Mouse (Mus musculus) midbrain, embryonic 16.5 days (tissue): ENCODE data around the gene Tmie. TPM values are rescaled to one million over a fixed set of nuclear protein-coding genes. Genes with fewer than 3 reads are reported as not detected.
A peak's percentile ranks its signal among the peaks of the same experiment; 100 is the strongest.

Experiments used
- ATAC-seq: fragments of 200-750 bp; cut with Nextera tagmentation; 2 replicates; pipeline ENCODE4 v1.8.0; 2017; ENCODE audit warnings: moderate TSS enrichment
- H3K27ac ChIP-seq: fragments of 300-500 bp; sonication (generic); 2 replicates; pipeline ENCODE4 v1.5.1; 2014; ENCODE audit warnings: mild to moderate bottlenecking, low read length, mixed read lengths
- H3K27me3 ChIP-seq: fragments of 300-500 bp; sonication (generic); 2 replicates; pipeline ENCODE4 v1.6.1; 2014; ENCODE audit warnings: low read depth, low read length, mixed read lengths; ENCODE audit not compliant: control insufficient read depth, insufficient read depth
- H3K36me3 ChIP-seq: fragments of 300-500 bp; sonication (generic); 2 replicates; pipeline ENCODE4 v1.6.1; 2014; ENCODE audit warnings: mild to moderate bottlenecking, low read length, moderate library complexity, mixed read lengths; ENCODE audit not compliant: control insufficient read depth, insufficient read depth
- H3K4me1 ChIP-seq: fragments of 300-500 bp; sonication (generic); 2 replicates; pipeline ENCODE4 v1.6.1; 2014; ENCODE audit warnings: mild to moderate bottlenecking, low read length, mixed read lengths; ENCODE audit not compliant: control insufficient read depth, insufficient read depth
- H3K4me2 ChIP-seq: fragments of 300-500 bp; sonication (generic); 2 replicates; pipeline ENCODE4 v1.6.1; 2014; ENCODE audit warnings: mild to moderate bottlenecking, low read length, mixed read lengths
- H3K4me3 ChIP-seq: fragments of 300-500 bp; sonication (generic); 2 replicates; pipeline ENCODE4 v1.5.1; 2014; ENCODE audit warnings: low read depth, mild to moderate bottlenecking, low read length, moderate library complexity, mixed read lengths
- H3K9ac ChIP-seq: fragments of 300-500 bp; sonication (generic); 2 replicates; pipeline ENCODE4 v1.6.1; 2014; ENCODE audit warnings: low read depth, low read length, mixed read lengths
- H3K9me3 ChIP-seq: fragments of 300-500 bp; sonication (generic); replicated peaks from 2 replicates; pipeline ENCODE4 v1.6.1; 2014; ENCODE audit warnings: mild to moderate bottlenecking, low read length, mixed read lengths; ENCODE audit not compliant: control insufficient read depth, poor library complexity, severe bottlenecking
- WGBS: fragments of 180-500 bp; shearing (Covaris S2); extraction: QIAGEN DNeasy Blood & Tissue Kit; methylation state at CpG from one replicate; pipeline ENCODE4 v1.1.7; 2014; 5-methylcytosine and 5-hydroxymethylcytosine counted together
- polyA plus RNA-seq: library from polyadenylated mRNA; unstranded; fragments of >200 nt; fragmentation: Nextera tagmentation; extraction: Ambion mirVana; gene quantifications from 2 replicates; pipeline ENCODE4 v1.2.1, GENCODE M21; 2015

Gene Tmie
- polyA plus RNA-seq, 1 experiment from 2014 or later: 5.7 TPM

- H3K27ac ChIP-seq: no peak within 1 kb of the TSS
- no peaks in the 10 kb centered on the region for H3K9me3 ChIP-seq
- WGBS: 14% methylated on average over 33 of the region's 50 CpGs
These were observed 22.0 kb downstream of the Tmie start, which contains the start of gene Prss50 for GRCm38 (mm10) chr9:110857781-110858472. Prss50 (plus strand) TSS chr9:110857967.

GRCm38 (mm10) chr9:110856920-110857319 lies 23.0 kb downstream of the Tmie start:
- Histone ChIP-seq H3K27me3 (peaks cover 11% of the 10 kb centered on the region), H3K4me2 (no peak overlapping the region), H3K9me3 (no peaks in the 10 kb centered on the region), H3K9ac (no peak overlapping the region), H3K4me1 (peaks cover 5% of the 10 kb centered on the region; the same call in 1 of the 2 replicates), H3K4me3 (no peak overlapping the region), H3K27ac (no peak overlapping the region), H3K36me3 (no peaks in the 10 kb centered on the region)
- 74% methylated on average over 4 of the region's 4 CpGs for WGBS
- no peak for ATAC-seq

More at GRCm38 (mm10) chr9:110857781-110858472, 22.0 kb downstream of the Tmie start, which contains the start of gene Prss50:
- no peak for ATAC-seq
- H3K4me3 ChIP-seq: peak within 1 kb of the TSS; percentile 25
- H3K9ac ChIP-seq: peak within 1 kb of the TSS; percentile 20; the same call in 1 of the 2 replicates
- H3K36me3 ChIP-seq: no peaks in the 10 kb centered on the region
- H3K27me3 ChIP-seq: peaks cover 11% of the 10 kb centered on the region
- H3K4me2 ChIP-seq: peak within 1 kb of the TSS; percentile 53
- H3K4me1 ChIP-seq: peaks cover 5% of the 10 kb centered on the region; the same call in 1 of the 2 replicates

GRCm38 (mm10) chr9:110855903-110856302 lies 24.0 kb downstream of the Tmie start:
- ATAC-seq: no peak
- H3K9me3 ChIP-seq: no peaks in the 10 kb centered on the region
- H3K9ac ChIP-seq: no peak overlapping the region
- no peak overlapping the region for H3K27ac ChIP-seq
- peaks cover 5% of the 10 kb centered on the region; the same call in 1 of the 2 replicates for H3K4me1 ChIP-seq
- peaks cover 11% of the 10 kb centered on the region for H3K27me3 ChIP-seq
- no peaks in the 10 kb centered on the region for H3K36me3 ChIP-seq
- 79% methylated on average over 7 of the region's 7 CpGs for WGBS
- no peak overlapping the region for H3K4me2 ChIP-seq
- no peak overlapping the region for H3K4me3 ChIP-seq

GRCm38 (mm10) chr9:110849162-110849561 lies 30.8 kb downstream of the Tmie start:
- no peak overlapping the region for H3K4me3 ChIP-seq
- no peaks in the 10 kb centered on the region for H3K27me3 ChIP-seq
- no peak overlapping the region for H3K4me2 ChIP-seq
- WGBS: 84% methylated on average over 7 of the region's 7 CpGs
- H3K27ac ChIP-seq: no peak overlapping the region
- H3K36me3 ChIP-seq: no peaks in the 10 kb centered on the region
- H3K9ac ChIP-seq: no peak overlapping the region
- H3K9me3 ChIP-seq: no peaks in the 10 kb centered on the region
- ATAC-seq: no peak
- no peaks in the 10 kb centered on the region for H3K4me1 ChIP-seq

DNA sequence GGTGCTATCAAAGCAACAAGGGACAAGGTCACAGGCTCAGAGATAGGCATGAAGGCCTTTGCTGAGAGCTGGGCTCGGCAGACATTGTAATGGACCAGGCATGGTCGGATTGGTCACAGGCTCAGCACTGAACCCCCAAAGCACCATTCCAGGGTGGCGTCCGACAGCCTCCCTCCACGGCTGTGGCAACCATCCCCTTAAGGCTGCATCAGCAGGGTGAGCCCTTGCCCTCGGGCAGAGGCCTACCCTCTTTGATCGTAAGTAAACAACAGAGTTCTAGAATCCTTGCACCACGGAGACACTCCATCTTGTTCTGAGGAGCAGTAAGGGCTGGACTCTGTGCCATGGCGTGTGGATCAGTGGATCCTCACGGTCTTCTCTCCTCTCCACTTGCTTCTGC lies 35.7 kb downstream of the Tmie start, which contains the start of gene Prss46:
Prss46 (plus strand) TSS at position 301 of the 400 bp plus-strand sequence.
- 92% methylated on average over 10 of the region's 10 CpGs for WGBS
- no peak within 1 kb of the TSS for H3K4me3 ChIP-seq
- no peaks in the 10 kb centered on the region for H3K4me1 ChIP-seq
- no peak within 1 kb of the TSS for H3K9ac ChIP-seq
- no peaks in the 10 kb centered on the region for H3K9me3 ChIP-seq
- H3K27ac ChIP-seq: no peak within 1 kb of the TSS
- no peak for ATAC-seq
- no peaks in the 10 kb centered on the region for H3K36me3 ChIP-seq
- no peaks in the 10 kb centered on the region for H3K27me3 ChIP-seq
- H3K4me2 ChIP-seq: no peak within 1 kb of the TSS

DNA sequence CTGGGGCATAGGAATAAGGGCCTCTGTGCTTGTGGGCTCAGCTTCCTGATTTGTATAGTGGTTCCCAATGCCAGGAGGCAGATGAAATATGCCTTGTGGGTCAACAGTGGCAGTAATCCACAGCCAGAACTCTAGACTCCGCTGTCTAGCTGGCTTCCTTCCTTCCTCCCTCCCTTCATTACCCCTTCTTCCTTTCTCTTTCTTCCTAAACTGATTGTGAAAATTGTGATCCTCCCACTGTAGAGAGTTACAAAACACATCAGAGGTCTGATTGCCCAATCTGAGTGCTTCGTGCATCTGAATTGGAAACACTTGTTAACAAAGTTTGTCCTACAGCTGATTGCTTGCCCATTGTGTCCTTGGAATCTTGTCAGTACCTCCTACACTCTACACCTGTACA lies 38.5 kb downstream of the Tmie start:
- Histone ChIP-seq H3K9ac (no peak overlapping the region), H3K4me3 (no peak overlapping the region), H3K27me3 (no peaks in the 10 kb centered on the region), H3K9me3 (no peaks in the 10 kb centered on the region), H3K4me1 (no peaks in the 10 kb centered on the region), H3K27ac (no peak overlapping the region), H3K4me2 (no peak overlapping the region), H3K36me3 (no peaks in the 10 kb centered on the region)
- WGBS: 92% methylated on average over 2 of the region's 2 CpGs
- no peak for ATAC-seq

- no peak for ATAC-seq
- no peaks in the 10 kb centered on the region for H3K9me3 ChIP-seq
- WGBS: 83% methylated on average over 6 of the region's 6 CpGs
- no peak overlapping the region for H3K4me3 ChIP-seq
- H3K27me3 ChIP-seq: no peaks in the 10 kb centered on the region
- H3K9ac ChIP-seq: no peak overlapping the region
- no peak overlapping the region for H3K4me2 ChIP-seq
- H3K36me3 ChIP-seq: no peaks in the 10 kb centered on the region
- no peak overlapping the region for H3K27ac ChIP-seq
- no peaks in the 10 kb centered on the region for H3K4me1 ChIP-seq
These were observed 39.0 kb downstream of the Tmie start for GRCm38 (mm10) chr9:110840905-110841304.

DNA sequence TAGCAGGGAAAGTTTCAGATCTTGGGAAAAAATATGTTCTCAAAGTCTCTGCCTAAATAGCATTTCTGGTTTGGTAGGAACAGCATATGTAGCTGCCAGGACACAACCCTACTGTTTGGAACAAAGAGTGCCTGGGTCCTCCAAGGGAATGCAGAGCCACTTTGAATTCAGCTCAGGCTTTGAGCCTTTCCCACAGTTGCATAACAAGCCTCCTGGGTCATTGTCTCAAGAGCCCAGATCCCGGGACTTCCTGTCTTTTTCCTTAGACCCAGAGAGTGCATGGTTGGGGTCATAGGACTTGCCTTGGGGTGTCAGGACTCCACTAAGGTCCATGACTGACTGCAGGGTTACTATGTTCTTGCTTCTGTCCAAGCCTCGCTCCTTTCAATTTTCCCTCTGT lies 43.8 kb downstream of the Tmie start:
- Histone ChIP-seq H3K9me3 (no peaks in the 10 kb centered on the region), H3K27ac (no peak overlapping the region), H3K36me3 (no peaks in the 10 kb centered on the region), H3K4me1 (no peaks in the 10 kb centered on the region), H3K4me2 (no peak overlapping the region), H3K4me3 (no peak overlapping the region), H3K9ac (no peak overlapping the region), H3K27me3 (no peaks in the 10 kb centered on the region)
- ATAC-seq: no peak; the same call in 1 of the 2 replicates
- 63% methylated on average over 2 of the region's 2 CpGs for WGBS

DNA sequence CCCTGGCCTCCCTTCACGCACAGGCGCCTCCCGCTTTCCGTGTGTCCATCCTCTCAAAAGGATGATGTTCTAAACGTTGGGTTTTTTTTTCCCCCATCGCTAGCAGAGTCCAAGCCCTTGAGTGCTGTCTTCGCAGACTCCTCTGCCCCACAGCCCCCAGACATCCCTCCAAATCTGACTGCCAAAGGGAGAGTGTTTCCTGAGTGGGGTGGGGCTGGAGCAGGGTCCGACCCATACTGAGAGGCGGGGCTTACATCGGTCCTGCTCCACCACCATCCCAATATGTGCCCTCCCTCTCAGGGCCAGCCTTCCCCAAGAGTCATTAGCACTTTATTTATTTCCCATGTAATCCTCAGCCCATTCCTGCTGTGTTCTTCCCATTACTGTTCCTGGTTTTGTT lies 45.0 kb downstream of the Tmie start:
- H3K4me2 ChIP-seq: no peak overlapping the region
- no peak for ATAC-seq
- no peaks in the 10 kb centered on the region for H3K27me3 ChIP-seq
- H3K9ac ChIP-seq: no peak overlapping the region
- no peak overlapping the region for H3K27ac ChIP-seq
- H3K36me3 ChIP-seq: no peaks in the 10 kb centered on the region
- H3K4me3 ChIP-seq: no peak overlapping the region
- WGBS: 36% methylated on average over 10 of the region's 10 CpGs
- no peaks in the 10 kb centered on the region for H3K9me3 ChIP-seq
- no peaks in the 10 kb centered on the region for H3K4me1 ChIP-seq
